ENCODE assay signal across 8 mouse cellular contexts in genomic region chr17:87797688-87798291, GRCm38 (mm10). TPM values are rescaled to one million over a fixed set of nuclear protein-coding genes. Genes with fewer than 3 reads are reported as not detected.
A peak's percentile ranks its signal among the peaks of the same experiment; 100 is the strongest.
DNase-seq lines count a peak whose midpoint lies in the region; ATAC-seq lines count a peak whose summit lies in the region.

TSS of gene Kcnk12 (minus strand) at chr17:87797994.

- DNase-seq in thymus, postnatal 4 days, result peak; percentile 20
- DNase-seq in thymus, postnatal 0 days (ENCODE audit: low spot score), result no peak
- peak; percentile 82 for DNase-seq in embryo, embryonic 11 days
- DNase-seq in heart, postnatal 4 days, result peak; percentile 24
- DNase-seq in layer of hippocampus, adult 8-10 months (ENCODE audit: low spot score in 2 of 2), result peak; percentile 60 to 74
- DNase-seq in right cerebral cortex, postnatal 25 days, result peak; percentile 85
- no peak for DNase-seq in gastrocnemius, postnatal 36 days

- intact Hi-C loops in gastrocnemius, postnatal 36 days (cut with DNase I), result no loop called here

- peak; percentile 56 for ATAC-seq in megakaryocyte, adult 5-6 weeks (ENCODE audit: poor library complexity, severe bottlenecking)

RNA-seq across cellular contexts. Expression of gene Kcnk12, which starts in this region (rescaled TPM):
- 0.22 and 0.28 TPM in 2 replicates for polyA plus RNA-seq in thymus, postnatal 0 days (2015; fragmentation: Nextera tagmentation; extraction: Ambion mirVana)
- total RNA-seq in heart, postnatal 4 days (2021), result under 1 TPM in 1 of 2 experiments, not detected in 1; 0.14 TPM
- 10 to 100 TPM; 21.5 to 23.8 (median 22.6) TPM for total RNA-seq in layer of hippocampus, adult 8-10 months (2022)
- total RNA-seq in megakaryocyte, adult 5-6 weeks (2015), result 1.6 and 3.6 TPM in 2 replicates
- 1.1 and 2.3 TPM in 2 replicates for total RNA-seq in megakaryocyte, adult 5-6 weeks (2017)
- not detected for total RNA-seq in gastrocnemius, postnatal 36 days (2021)

Comparison
In these comparisons a context has a peak if more than half of its experiments do, and no peak if none do; other contexts are left out.
1. RNA of gene Kcnk12 (total RNA-seq): 21.5 to 23.8 TPM in layer of hippocampus, adult 8-10 months; 1.1 to 3.6 TPM in megakaryocyte, adult 5-6 weeks, 0.14 TPM in heart, postnatal 4 days and not detected in gastrocnemius, postnatal 36 days; every median in the first group is over 4 times any median in the second.
2. DNase-seq: peak in thymus, postnatal 4 days (single experiment), embryo, embryonic 11 days (single experiment), layer of hippocampus, adult 8-10 months (2 of 2) and right cerebral cortex, postnatal 25 days (single experiment); none in thymus, postnatal 0 days (single experiment) and gastrocnemius, postnatal 36 days (0 of 2).
3. Peak in DNase-seq in heart, postnatal 4 days; RNA of the gene not detected or under 1 TPM.